33 mouse cellular contexts compared by ENCODE assay signal in genomic region chr9:92351924-92352323, GRCm38 (mm10). TPM values are rescaled to one million over a fixed set of nuclear protein-coding genes. Genes with fewer than 3 reads are reported as not detected.
A peak's percentile ranks its signal among the peaks of the same experiment; 100 is the strongest.
DNase-seq lines count a peak whose midpoint lies in the region; ATAC-seq and TF ChIP-seq lines count a peak whose summit lies in the region.
"Had no signal": no experiment of that assay in that cellular context is flagged by ENCODE, and none has a peak within 500 bp of the region (broad histone marks: within the 10 kb centered on the region; RNA-seq: fewer than 3 reads in every experiment).

No protein-coding gene starts in this region.

- WGBS in kidney, postnatal 0 days: 95% methylated on average over 1 of the region's 1 CpGs
- WGBS in kidney, embryonic 15.5 days: 91% methylated on average over 1 of the region's 1 CpGs
- 82% methylated on average over 1 of the region's 1 CpGs for WGBS in liver, postnatal 0 days (ENCODE audit: insufficient replicate concordance)
- 71% methylated on average over 1 of the region's 1 CpGs for WGBS in liver, embryonic 12.5 days (ENCODE audit: insufficient replicate concordance)
- WGBS in intestine, postnatal 0 days: 53% methylated on average over 1 of the region's 1 CpGs

- no peak overlapping the region for H3K27ac ChIP-seq in kidney, postnatal 0 days
- H3K27ac ChIP-seq in kidney, embryonic 15.5 days: no peak overlapping the region
- H3K27ac ChIP-seq in liver, postnatal 0 days (ENCODE audit: low read depth): peak overlapping the region; percentile 40; the same call in 1 of the 2 replicates
- H3K27ac ChIP-seq in liver, embryonic 12.5 days: no peak overlapping the region
- no peak overlapping the region for H3K27ac ChIP-seq in intestine, postnatal 0 days (ENCODE audit: low read depth, low read length)
- H3K27ac ChIP-seq: embryonic facial prominence, embryonic 12.5 days; embryonic facial prominence, embryonic 15.5 days; gastrocnemius, adult 2 months; hindbrain, embryonic 12.5 days had no signal

- H3K9me3 ChIP-seq in kidney, postnatal 0 days (replicated peaks; ENCODE audit: low read length): no peaks in the 10 kb centered on the region
- H3K9me3 ChIP-seq in kidney, embryonic 15.5 days (replicated peaks): no peaks in the 10 kb centered on the region
- H3K9me3 ChIP-seq in liver, postnatal 0 days (ENCODE audit: low read length): no peaks in the 10 kb centered on the region
- no peaks in the 10 kb centered on the region for H3K9me3 ChIP-seq in liver, embryonic 12.5 days (replicated peaks)
- H3K9me3 ChIP-seq in intestine, postnatal 0 days (ENCODE audit: control insufficient read depth): 0 out of 2 replicates have a peak, but pooled peaks cover 3% of the 10 kb centered on the region
- H3K9me3 ChIP-seq: embryonic facial prominence, embryonic 12.5 days; embryonic facial prominence, embryonic 15.5 days; hindbrain, embryonic 12.5 days had no signal

- no peaks in the 10 kb centered on the region for H3K36me3 ChIP-seq in kidney, postnatal 0 days (ENCODE audit: insufficient read depth, low read length)
- H3K36me3 ChIP-seq in kidney, embryonic 15.5 days: no peaks in the 10 kb centered on the region
- no peaks in the 10 kb centered on the region for H3K36me3 ChIP-seq in liver, postnatal 0 days (replicated peaks; ENCODE audit: insufficient read depth, low read length)
- H3K36me3 ChIP-seq in liver, embryonic 12.5 days: no peaks in the 10 kb centered on the region
- no peaks in the 10 kb centered on the region for H3K36me3 ChIP-seq in intestine, postnatal 0 days (ENCODE audit: control insufficient read depth, insufficient read depth)
- H3K36me3 ChIP-seq: embryonic facial prominence, embryonic 12.5 days; embryonic facial prominence, embryonic 15.5 days; hindbrain, embryonic 12.5 days had no signal

- peak; percentile 3 for DNase-seq in kidney, postnatal 0 days (ENCODE audit: low spot score)
- no peak for DNase-seq in liver, postnatal 0 days
- DNase-seq in left cerebral cortex, postnatal 4 days: no peak
- DNase-seq: adrenal gland, adult 2 months; adrenal gland, postnatal 14 days; cerebellum, adult 11 months; cerebellum, adult 2 months; cerebellum, adult 9-11 months; cerebellum, postnatal 25 days; forebrain, postnatal 0 days; gastrocnemius, adult 2 months; gastrocnemius, postnatal 14 days; heart, adult 11 months had no signal

- intact Hi-C loops in left cerebral cortex, postnatal 4 days (cut with DNase I): no loop called here

- no peak overlapping the region for H3K4me2 ChIP-seq in kidney, postnatal 0 days (ENCODE audit: low read length)
- H3K4me2 ChIP-seq in kidney, embryonic 15.5 days: no peak overlapping the region
- no peak overlapping the region for H3K4me2 ChIP-seq in liver, postnatal 0 days (ENCODE audit: low read depth, low read length)
- H3K4me2 ChIP-seq in liver, embryonic 12.5 days: no peak overlapping the region
- H3K4me2 ChIP-seq in intestine, postnatal 0 days (replicated peaks; ENCODE audit: low read depth): no peak overlapping the region
- H3K4me2 ChIP-seq: embryonic facial prominence, embryonic 12.5 days; embryonic facial prominence, embryonic 15.5 days; heart, embryonic 11.5 days; hindbrain, embryonic 12.5 days had no signal

- no peak for ATAC-seq in kidney, postnatal 0 days (replicated peaks; ENCODE audit: low FRiP score, low read depth)
- ATAC-seq in kidney, embryonic 15.5 days (replicated peaks; ENCODE audit: low FRiP score): no peak
- ATAC-seq in liver, postnatal 0 days: peak; percentile 71
- no peak for ATAC-seq in liver, embryonic 12.5 days
- peak; percentile 84 for ATAC-seq in intestine, postnatal 0 days
- ATAC-seq: CD4-positive, CD25-positive, alpha-beta regulatory T cell, adult 4 months; forebrain, embryonic 14.5 days; forebrain, postnatal 0 days had no signal

- no peak overlapping the region for H3K4me3 ChIP-seq in kidney, postnatal 0 days (replicated peaks; ENCODE audit: low read depth, low read length)
- no peak overlapping the region for H3K4me3 ChIP-seq in kidney, embryonic 15.5 days (replicated peaks)
- H3K4me3 ChIP-seq in liver, postnatal 0 days (ENCODE audit: low read depth, low read length): no peak overlapping the region
- no peak overlapping the region for H3K4me3 ChIP-seq in liver, embryonic 12.5 days
- H3K4me3 ChIP-seq in intestine, postnatal 0 days (ENCODE audit: low read depth, low read length): no peak overlapping the region
- H3K4me3 ChIP-seq: embryonic facial prominence, embryonic 12.5 days; embryonic facial prominence, embryonic 15.5 days; gastrocnemius, adult 2 months; hindbrain, embryonic 12.5 days had no signal

- H3K4me1 ChIP-seq in kidney, postnatal 0 days (replicated peaks; ENCODE audit: insufficient read depth, low read length): no peaks in the 10 kb centered on the region
- H3K4me1 ChIP-seq in kidney, embryonic 15.5 days: no peaks in the 10 kb centered on the region
- no peaks in the 10 kb centered on the region for H3K4me1 ChIP-seq in liver, postnatal 0 days (ENCODE audit: insufficient read depth)
- H3K4me1 ChIP-seq in liver, embryonic 12.5 days: no peaks in the 10 kb centered on the region
- no peaks in the 10 kb centered on the region for H3K4me1 ChIP-seq in intestine, postnatal 0 days (replicated peaks; ENCODE audit: control insufficient read depth, insufficient read depth, low read length)
- H3K4me1 ChIP-seq: embryonic facial prominence, embryonic 12.5 days; embryonic facial prominence, embryonic 15.5 days; hindbrain, embryonic 12.5 days had no signal

- no peak for TF ChIP-seq EP300 in liver, postnatal 0 days (IDR thresholded peaks at IDR 0.05; ENCODE audit: low read depth)

- no peak for TF ChIP-seq CTCF in kidney, postnatal 0 days (IDR thresholded peaks at IDR 0.05; ENCODE audit: low read depth)
- no peak for TF ChIP-seq CTCF in liver, postnatal 0 days (IDR thresholded peaks at IDR 0.05; ENCODE audit: low read depth)
- TF ChIP-seq CTCF in intestine, postnatal 0 days (IDR thresholded peaks at IDR 0.05; ENCODE audit: low read depth): no peak

- no peaks in the 10 kb centered on the region for H3K27me3 ChIP-seq in kidney, postnatal 0 days (ENCODE audit: insufficient read depth, low read length)
- H3K27me3 ChIP-seq in kidney, embryonic 15.5 days: no peaks in the 10 kb centered on the region
- no peaks in the 10 kb centered on the region for H3K27me3 ChIP-seq in liver, postnatal 0 days (ENCODE audit: insufficient read depth, low read length)
- H3K27me3 ChIP-seq in liver, embryonic 12.5 days (replicated peaks): no peaks in the 10 kb centered on the region
- no peaks in the 10 kb centered on the region for H3K27me3 ChIP-seq in intestine, postnatal 0 days (replicated peaks; ENCODE audit: control insufficient read depth, insufficient read depth, low read length)
- H3K27me3 ChIP-seq: embryonic facial prominence, embryonic 12.5 days; embryonic facial prominence, embryonic 15.5 days; hindbrain, embryonic 12.5 days had no signal

- H3K9ac ChIP-seq in kidney, postnatal 0 days (ENCODE audit: low read depth, low read length): no peak overlapping the region
- H3K9ac ChIP-seq in kidney, embryonic 15.5 days: no peak overlapping the region
- no peak overlapping the region for H3K9ac ChIP-seq in liver, postnatal 0 days (replicated peaks)
- H3K9ac ChIP-seq in liver, embryonic 12.5 days: no peak overlapping the region
- H3K9ac ChIP-seq in intestine, postnatal 0 days (ENCODE audit: low read depth, low read length): no peak overlapping the region
- H3K9ac ChIP-seq: embryonic facial prominence, embryonic 12.5 days; embryonic facial prominence, embryonic 15.5 days; forebrain, postnatal 0 days; hindbrain, embryonic 12.5 days had no signal

RNA-seq across cellular contexts. Expression of gene 1700057G04Rik, which starts 42.7 kb away (rescaled TPM):
- 0.30 TPM in 1 of 2 replicates, not detected in the other for polyA plus RNA-seq in kidney, postnatal 0 days (2015; fragmentation: Nextera tagmentation; extraction: Ambion mirVana)
- not detected in 2 replicates for polyA plus RNA-seq in kidney, embryonic 15.5 days (2015; fragmentation: Nextera tagmentation; extraction: Ambion mirVana)
- not detected in 2 replicates for polyA plus RNA-seq in liver, postnatal 0 days (2015; fragmentation: Nextera tagmentation; extraction: Ambion mirVana)
- polyA plus RNA-seq in liver, embryonic 12.5 days (2016; fragmentation: Nextera tagmentation; extraction: Ambion mirVana): not detected in 2 replicates
- polyA plus RNA-seq in intestine, postnatal 0 days (2015; fragmentation: Nextera tagmentation; extraction: Ambion mirVana): not detected in 2 replicates
- not detected for total RNA-seq in left cerebral cortex, postnatal 4 days (2021)
- total RNA-seq: adrenal gland, adult 2 months; adrenal gland, postnatal 14 days; adrenal gland, postnatal 4 days; common myeloid progenitor, adult 5-6 weeks; forebrain, postnatal 0 days; gastrocnemius, adult 2 months; gastrocnemius, postnatal 14 days; gastrocnemius, postnatal 4 days; heart, adult 8-10 months; heart, postnatal 25 days; hematopoietic stem cell, adult 5-6 weeks; MEL had no signal
- polyA plus RNA-seq: adrenal gland, adult 2 months; CD4-positive, CD25-positive, alpha-beta regulatory T cell, adult 4 months; cerebellum, adult 2 months; embryonic facial prominence, embryonic 12.5 days; embryonic facial prominence, embryonic 15.5 days; forebrain, embryonic 11.5 days; forebrain, embryonic 14.5 days; forebrain, postnatal 0 days; frontal cortex, adult 2 months; heart, embryonic 11.5 days; heart, embryonic 14.5 days; heart, postnatal 0 days; hindbrain, embryonic 12.5 days had no signal

Comparison
In these comparisons a context has a peak if more than half of its experiments do, and no peak if none do; other contexts are left out.
1. ATAC-seq: peak in liver, postnatal 0 days (single experiment) and intestine, postnatal 0 days (single experiment); none in kidney, postnatal 0 days (single experiment), kidney, embryonic 15.5 days (single experiment) and liver, embryonic 12.5 days (single experiment).